Mouse (Mus musculus): Measurements from ENCODE around the gene Abcg5. TPM values are rescaled to one million over a fixed set of nuclear protein-coding genes. Genes with fewer than 3 reads are reported as not detected.

Abcg5 gene
- total and polyA plus RNA-seq, 3 experiments: not detected

DNA sequence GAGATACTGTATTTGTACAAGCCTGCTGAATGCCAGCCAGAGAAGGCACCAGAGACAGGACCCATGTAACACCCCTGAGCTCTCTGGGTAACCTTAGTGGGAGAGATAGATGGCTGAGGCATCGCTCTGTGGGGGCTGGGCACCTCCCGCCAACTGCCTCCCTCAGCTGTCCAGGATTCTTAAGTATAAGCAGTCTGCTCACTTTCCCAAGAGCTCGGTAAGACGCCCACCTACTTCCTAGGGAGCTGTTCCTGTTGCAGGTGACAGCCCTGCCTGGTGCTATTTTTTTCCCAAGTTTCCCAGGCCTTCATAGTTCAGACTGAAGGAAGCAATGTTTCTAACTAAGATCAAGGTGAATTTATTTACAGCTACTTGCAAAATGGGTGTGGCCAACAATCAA is 7.6 kb downstream of the Abcg5 start:
- Histone ChIP-seq H3K79me2 (ENCODE audit: control insufficient read depth, insufficient read depth, low read length, poor library complexity) (no peaks in the 10 kb centered on the region), H3K4me1 (ENCODE audit: control insufficient read depth in 1 of 2, insufficient read depth in 2 of 2, low read length in 2 of 2) (no peaks in the 10 kb centered on the region), H3K27ac (ENCODE audit: control insufficient read depth, low read depth, low read length) (no peak overlapping the region), H3K27me3 (ENCODE audit: control insufficient read depth in 1 of 2, insufficient read depth in 2 of 2, low read length in 2 of 2) (no peaks in the 10 kb centered on the region; a peak in 1 of 4 replicates), H3K9me3 (replicated peaks; ENCODE audit: insufficient read depth, low read length) (no peaks in the 10 kb centered on the region), H3K4me3 (ENCODE audit: control insufficient read depth in 1 of 2, insufficient read depth in 1 of 2, low read depth in 2 of 2, low read length in 2 of 2) (no peak overlapping the region), H3K36me3 (ENCODE audit: control insufficient read depth in 1 of 2, insufficient read depth in 2 of 2, low read length in 2 of 2) (no peaks in the 10 kb centered on the region), H3K9ac (ENCODE audit: control insufficient read depth, low read depth, low read length, poor library complexity, severe bottlenecking) (no peak overlapping the region)
- no peak for DNase-seq (ENCODE audit: low read depth, low spot score)
- TF ChIP-seq E2F4 (IDR thresholded peaks at IDR 0.05; ENCODE audit: borderline replicate concordance, low read depth, low read length) (no peak), NELFE (IDR thresholded peaks at IDR 0.05; ENCODE audit: low read depth, low read length) (no peak), EP300 (IDR thresholded peaks at IDR 0.05; ENCODE audit: low read depth in 1 of 2, low read length in 2 of 2) (no peak), SIN3A (IDR thresholded peaks at IDR 0.05; ENCODE audit: low read length) (no peak), HCFC1 (IDR thresholded peaks at IDR 0.05; ENCODE audit: low read depth, low read length) (no peak), UBTF (IDR thresholded peaks at IDR 0.05; ENCODE audit: borderline replicate concordance, insufficient read depth, low read depth, low read length) (no peak), POLR2AphosphoS5 (IDR thresholded peaks at IDR 0.05; ENCODE audit: borderline replicate concordance, low read depth, low read length) (no peak), TCF12 (IDR thresholded peaks at IDR 0.05; ENCODE audit: low read depth, low read length) (no peak), ZMIZ1 (IDR thresholded peaks at IDR 0.05; ENCODE audit: low read depth, low read length) (no peak), TAL1 (IDR thresholded peaks at IDR 0.05; ENCODE audit: low read length) (no peak), POLR2AphosphoS2 (IDR thresholded peaks at IDR 0.05; ENCODE audit: low read length) (no peak), JUND (IDR thresholded peaks at IDR 0.05; ENCODE audit: low read depth, low read length) (no peak), MAZ (IDR thresholded peaks at IDR 0.05; ENCODE audit: low read depth, low read length) (no peak), NRF1 (IDR thresholded peaks at IDR 0.05; ENCODE audit: insufficient read depth, low read depth, low read length, poor library complexity, severe bottlenecking) (no peak)

DNA sequence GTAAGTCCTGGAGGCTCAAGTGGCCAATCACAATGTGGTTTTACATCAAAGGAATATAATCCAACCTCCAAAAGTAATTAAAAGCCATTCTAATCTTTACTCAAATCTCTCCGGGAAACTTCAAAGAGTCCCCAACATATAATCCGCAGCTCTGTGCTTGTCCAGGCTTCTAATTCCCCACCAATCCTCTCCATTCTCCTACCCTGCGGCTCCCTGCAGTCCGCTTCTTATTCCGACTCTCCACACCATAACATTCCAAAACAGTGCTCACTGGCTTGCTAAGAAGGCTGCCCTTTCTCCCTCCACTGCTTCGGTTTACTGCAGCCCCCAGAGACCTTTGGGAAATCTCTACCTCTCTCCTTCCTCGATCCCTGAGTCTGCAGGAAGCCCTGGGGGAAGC is 8.8 kb downstream of the Abcg5 start:
- H3K4me1 ChIP-seq (ENCODE audit: control insufficient read depth in 1 of 2, insufficient read depth in 2 of 2, low read length in 2 of 2): no peaks in the 10 kb centered on the region
- H3K79me2 ChIP-seq (ENCODE audit: control insufficient read depth, insufficient read depth, low read length, poor library complexity): no peaks in the 10 kb centered on the region
- no peak overlapping the region for H3K27ac ChIP-seq (ENCODE audit: control insufficient read depth, low read depth, low read length)
- no peak overlapping the region for H3K4me3 ChIP-seq (ENCODE audit: control insufficient read depth in 1 of 2, insufficient read depth in 1 of 2, low read depth in 2 of 2, low read length in 2 of 2)
- no peaks in the 10 kb centered on the region for H3K36me3 ChIP-seq (ENCODE audit: control insufficient read depth in 1 of 2, insufficient read depth in 2 of 2, low read length in 2 of 2)
- no peak for DNase-seq (ENCODE audit: low read depth, low spot score)
- no peak for TF ChIP-seq GABPA (IDR thresholded peaks at IDR 0.05; ENCODE audit: low read depth, low read length)
- TF ChIP-seq USF2 (IDR thresholded peaks at IDR 0.05; ENCODE audit: borderline replicate concordance in 1 of 2, insufficient read depth in 1 of 2, low read depth in 1 of 2, low read length in 2 of 2): no peak
- no peak for TF ChIP-seq NELFE (IDR thresholded peaks at IDR 0.05; ENCODE audit: low read depth, low read length)
- no peak for TF ChIP-seq ELF1 (IDR thresholded peaks at IDR 0.05; ENCODE audit: low read depth, low read length)
- TF ChIP-seq TBP (IDR thresholded peaks at IDR 0.05; ENCODE audit: low read depth, low read length): no peak
- TF ChIP-seq POLR2AphosphoS5 (IDR thresholded peaks at IDR 0.05; ENCODE audit: borderline replicate concordance, low read depth, low read length): no peak
- no peak for TF ChIP-seq RCOR1 (IDR thresholded peaks at IDR 0.05; ENCODE audit: low read depth, low read length)
- TF ChIP-seq NRF1 (IDR thresholded peaks at IDR 0.05; ENCODE audit: insufficient read depth, low read depth, low read length, poor library complexity, severe bottlenecking): no peak
- TF ChIP-seq POLR2AphosphoS2 (IDR thresholded peaks at IDR 0.05; ENCODE audit: low read length): no peak
- no peak for TF ChIP-seq ZC3H11A (IDR thresholded peaks at IDR 0.05; ENCODE audit: low read depth, low read length)
- no peak for TF ChIP-seq MYC (IDR thresholded peaks at IDR 0.05; ENCODE audit: low read depth, low read length)
- TF ChIP-seq CTCF (IDR thresholded peaks at IDR 0.05 in 2 of 3, conservative IDR thresholded peaks at IDR 0.05 in 1 of 3; ENCODE audit: control insufficient read depth in 1 of 3, insufficient read depth in 1 of 3, low read depth in 2 of 3, low read length in 3 of 3, poor library complexity in 1 of 3, severe bottlenecking in 1 of 3): no peak
- H3K27me3 ChIP-seq (ENCODE audit: control insufficient read depth in 1 of 2, insufficient read depth in 2 of 2, low read length in 2 of 2): no peaks in the 10 kb centered on the region; a peak in 1 of 4 replicates
- no peak overlapping the region for H3K9ac ChIP-seq (ENCODE audit: control insufficient read depth, low read depth, low read length, poor library complexity, severe bottlenecking)
- H3K9me3 ChIP-seq (replicated peaks; ENCODE audit: insufficient read depth, low read length): no peaks in the 10 kb centered on the region

Measured in MEL (cell line).